Mouse (Mus musculus): ENCODE data around the gene Timm13.

DNA sequence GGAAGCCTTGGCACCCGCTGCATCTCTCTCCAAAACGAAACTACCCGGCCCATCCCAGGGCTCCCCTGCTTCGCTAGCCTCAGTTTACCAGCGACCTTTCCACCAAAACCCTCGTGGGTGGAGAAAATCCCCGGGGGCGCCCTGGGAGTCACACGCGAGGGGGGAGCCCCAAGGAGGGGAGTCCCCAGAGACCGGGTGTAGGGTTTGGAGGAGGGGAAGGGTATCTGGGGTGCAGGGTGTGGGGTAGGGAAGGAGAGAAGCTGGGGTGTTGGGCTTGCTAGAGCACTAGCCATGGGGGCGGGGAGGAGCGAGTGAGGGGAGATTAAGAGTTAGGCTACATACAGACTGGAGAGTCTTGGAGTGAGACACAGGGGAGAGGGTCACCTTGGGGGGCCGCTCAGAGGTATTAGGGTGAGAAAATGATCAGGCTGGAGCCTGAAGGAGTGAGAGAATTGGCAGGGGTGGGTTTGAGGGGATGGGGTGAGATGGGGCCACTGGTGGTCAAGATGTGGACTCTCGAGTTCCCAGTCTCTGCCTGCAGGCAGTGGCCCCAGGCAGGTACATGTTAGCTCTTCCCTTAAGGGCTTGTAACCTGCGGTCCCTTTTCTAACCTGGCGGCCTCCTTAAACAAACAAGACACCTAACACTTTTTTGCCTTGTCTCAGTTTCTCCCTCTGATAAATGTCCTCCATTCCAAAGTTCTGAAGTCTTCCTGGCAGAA is 32.1 kb upstream of the Timm13 start:
- TF ChIP-seq CTCF (IDR thresholded peaks at IDR 0.05) (no peak), EP300 (IDR thresholded peaks at IDR 0.05) (no peak)

All from lung, postnatal 0 days (tissue).